Mouse (Mus musculus): Measurements from ENCODE around the gene Kctd3. TPM values are rescaled to one million over a fixed set of nuclear protein-coding genes. Genes with fewer than 3 reads are reported as not detected.

The Kctd3 gene
- polyA plus RNA-seq (2012; rRNA removed), result 57.1 and 64.8 TPM in 2 replicates

GRCm38 (mm10) chr1:189007239-189007979 lies at the start of gene Kctd3:
TSS of gene Kctd3 (minus strand) at chr1:189007841.

Measured in central nervous system, embryonic 11.5 days (tissue).